Mouse (Mus musculus) heart, embryonic 15.5 days (tissue): ENCODE results near the gene Vash1. TPM values are rescaled to one million over a fixed set of nuclear protein-coding genes. Genes with fewer than 3 reads are reported as not detected.
A peak's percentile ranks its signal among the peaks of the same experiment; 100 is the strongest.

Experiments
- ATAC-seq: fragments of 200-750 bp; cut with Nextera tagmentation; replicated peaks from 2 replicates; pipeline ENCODE4 v1.8.0; 2017; ENCODE audit warnings: low read depth, moderate TSS enrichment; ENCODE audit not compliant: insufficient number of reproducible peaks, insufficient read depth, low FRiP score
- H3K27ac ChIP-seq: fragments of 300-500 bp; sonication (generic); 2 replicates; pipeline ENCODE4 v1.5.1; 2015; ENCODE audit warnings: mild to moderate bottlenecking, inconsistent platforms
- H3K27me3 ChIP-seq: fragments of 300-500 bp; sonication (generic); 2 replicates; pipeline ENCODE4 v1.6.1; 2015; ENCODE audit warnings: inconsistent platforms
- H3K36me3 ChIP-seq: fragments of 300-500 bp; sonication (generic); 2 replicates; pipeline ENCODE4 v1.6.1; 2015; ENCODE audit warnings: mild to moderate bottlenecking, inconsistent platforms
- H3K4me1 ChIP-seq: fragments of 300-500 bp; sonication (generic); replicated peaks from 2 replicates; pipeline ENCODE4 v1.6.1; 2015; ENCODE audit warnings: inconsistent platforms
- H3K4me2 ChIP-seq: fragments of 300-500 bp; sonication (generic); 2 replicates; pipeline ENCODE4 v1.6.1; 2015; ENCODE audit warnings: inconsistent platforms, mild to moderate bottlenecking, moderate library complexity
- H3K4me3 ChIP-seq: fragments of 300-500 bp; sonication (generic); 2 replicates; pipeline ENCODE4 v1.5.1; 2015; ENCODE audit warnings: mild to moderate bottlenecking, inconsistent platforms
- H3K9ac ChIP-seq: fragments of 300-500 bp; sonication (generic); 2 replicates; pipeline ENCODE4 v1.6.1; 2015; ENCODE audit warnings: mild to moderate bottlenecking, inconsistent platforms
- H3K9me3 ChIP-seq: fragments of 300-500 bp; sonication (generic); replicated peaks from 2 replicates; pipeline ENCODE4 v1.6.1; 2016; ENCODE audit warnings: inconsistent platforms
- WGBS: fragments of 180-500 bp; shearing (Covaris S2); methylation state at CpG from one replicate; pipeline ENCODE4 v1.1.7; 2015; ENCODE audit warnings: mixed read lengths; 5-methylcytosine and 5-hydroxymethylcytosine counted together
- polyA plus RNA-seq: library from polyadenylated mRNA; unstranded; fragments of >200 nt; fragmentation: Nextera tagmentation; extraction: Ambion mirVana; gene quantifications from 2 replicates; pipeline ENCODE4 v1.2.1, GENCODE M21; 2015

Gene Vash1
- polyA plus RNA-seq, 1 experiment from 2014 or later: 11.9 TPM

DNA sequence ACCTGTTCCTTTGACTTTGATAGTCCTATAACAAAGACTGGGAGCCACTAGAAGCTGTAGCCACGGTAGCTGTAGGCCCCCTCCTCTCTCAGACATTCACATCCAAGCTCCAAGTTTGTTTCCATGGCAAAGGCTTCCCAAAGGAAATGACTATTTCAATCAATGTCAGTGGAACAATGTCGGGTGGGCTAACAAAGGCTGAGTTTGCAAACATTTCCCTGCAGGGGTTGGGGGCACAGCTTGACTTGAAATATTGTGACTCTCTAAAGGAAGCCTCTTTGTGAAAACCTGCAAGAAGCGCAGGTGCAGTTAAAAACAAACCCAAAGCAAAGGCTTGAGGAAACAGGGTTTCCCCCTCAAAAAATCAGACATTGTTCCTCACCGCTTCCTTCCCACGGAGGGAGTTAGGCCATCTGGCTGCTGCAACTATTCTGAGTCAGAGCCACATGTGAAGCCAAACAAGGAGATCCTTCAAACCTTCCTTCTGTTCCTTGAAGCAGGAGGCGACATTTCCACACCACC is 19.0 kb upstream of the Vash1 start:
- WGBS: 35% methylated on average over 6 of the region's 6 CpGs
- Histone ChIP-seq H3K27me3 (no peaks in the 10 kb centered on the region; the same call in 1 of the 2 replicates), H3K9me3 (no peaks in the 10 kb centered on the region), H3K9ac (no peak overlapping the region), H3K4me2 (no peak overlapping the region), H3K4me3 (no peak overlapping the region), H3K36me3 (no peaks in the 10 kb centered on the region), H3K4me1 (peaks cover 7% of the 10 kb centered on the region), H3K27ac (peak overlapping the region; percentile 68)
- ATAC-seq: 0 out of 2 replicates have a peak, but pooled peaks have one; percentile 22

DNA sequence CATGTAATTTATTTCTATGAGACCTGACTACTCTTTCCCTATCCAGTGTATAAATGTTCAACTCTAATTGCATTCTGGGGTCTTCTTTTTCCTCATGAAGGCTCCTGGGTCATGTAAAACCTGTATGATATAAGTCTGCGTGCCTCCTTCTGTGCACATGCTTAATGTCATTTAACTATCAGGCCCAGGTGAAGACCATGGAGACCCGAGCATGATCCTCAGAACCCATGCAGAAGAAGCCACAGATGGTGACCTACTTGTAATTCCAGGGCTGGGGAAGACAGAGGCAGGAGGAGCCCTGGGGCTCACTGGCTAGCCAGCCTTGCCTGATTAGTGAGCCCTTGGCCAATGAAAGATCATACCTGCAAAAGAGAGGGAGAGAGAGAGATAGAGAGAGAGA is 18.0 kb upstream of the Vash1 start:
- no peaks in the 10 kb centered on the region for H3K36me3 ChIP-seq

DNA sequence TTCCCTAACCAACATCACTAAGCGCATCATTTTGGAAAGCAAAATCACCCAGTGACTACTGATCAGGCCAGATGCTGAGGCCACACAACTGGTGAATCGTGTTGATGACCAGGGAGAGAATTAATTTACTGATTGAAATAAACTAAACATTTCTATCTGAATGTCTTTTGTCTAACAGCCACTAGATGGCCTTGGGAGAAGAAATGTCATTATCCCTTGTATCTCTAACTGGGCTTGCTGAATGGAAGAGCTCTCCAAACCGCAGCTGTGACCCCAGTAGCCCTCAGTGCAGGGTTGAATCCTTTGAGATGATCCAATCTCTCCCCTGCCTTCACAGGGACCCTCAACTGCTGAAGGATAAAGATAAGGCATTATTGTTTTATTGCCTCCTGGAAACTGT is 12.8 kb upstream of the Vash1 start:
- H3K36me3 ChIP-seq: no peaks in the 10 kb centered on the region
- no peak for ATAC-seq

More for the DNA sequence above, 18.0 kb upstream of the Vash1 start:
- no peak overlapping the region for H3K9ac ChIP-seq
- no peak overlapping the region for H3K4me2 ChIP-seq
- no peaks in the 10 kb centered on the region for H3K9me3 ChIP-seq
- no peaks in the 10 kb centered on the region; the same call in 1 of the 2 replicates for H3K27me3 ChIP-seq
- H3K27ac ChIP-seq: no peak overlapping the region
- WGBS: 70% methylated on average over 2 of the region's 2 CpGs
- no peak for ATAC-seq
- H3K4me1 ChIP-seq: peaks cover 7% of the 10 kb centered on the region
- H3K4me3 ChIP-seq: no peak overlapping the region

DNA sequence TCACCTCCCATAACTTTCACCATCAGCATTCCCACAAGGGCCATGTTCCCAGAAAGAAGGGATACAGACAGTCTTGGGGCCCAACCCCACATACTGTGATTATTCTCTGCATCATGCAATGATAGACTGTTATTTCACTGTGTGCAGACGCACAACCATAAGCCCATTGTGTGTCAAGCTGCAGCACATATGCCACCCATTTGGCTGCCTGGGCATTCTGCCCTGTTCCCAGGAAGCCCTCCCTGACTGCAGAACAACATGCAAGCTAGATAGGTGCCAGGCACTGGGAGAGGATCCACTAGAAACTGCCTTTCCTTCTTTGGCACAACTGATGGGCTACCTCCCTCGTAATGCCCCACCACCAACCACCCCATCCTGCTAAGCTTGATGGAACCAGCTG is 10.1 kb upstream of the Vash1 start:
- Histone ChIP-seq H3K9ac (no peak overlapping the region), H3K27ac (no peak overlapping the region), H3K9me3 (no peaks in the 10 kb centered on the region), H3K4me3 (no peak overlapping the region), H3K4me2 (no peak overlapping the region), H3K27me3 (no peaks in the 10 kb centered on the region), H3K36me3 (no peaks in the 10 kb centered on the region), H3K4me1 (peaks cover 10% of the 10 kb centered on the region; the same call in 1 of the 2 replicates)
- WGBS: 82% methylated on average over 2 of the region's 2 CpGs
- no peak for ATAC-seq

More for the DNA sequence above, 12.8 kb upstream of the Vash1 start:
- no peaks in the 10 kb centered on the region for H3K4me1 ChIP-seq
- no peak overlapping the region for H3K9ac ChIP-seq
- WGBS: 48% methylated on average over 3 of the region's 3 CpGs
- no peaks in the 10 kb centered on the region for H3K27me3 ChIP-seq
- no peaks in the 10 kb centered on the region for H3K9me3 ChIP-seq
- no peak overlapping the region for H3K27ac ChIP-seq
- H3K4me2 ChIP-seq: no peak overlapping the region
- no peak overlapping the region for H3K4me3 ChIP-seq

DNA sequence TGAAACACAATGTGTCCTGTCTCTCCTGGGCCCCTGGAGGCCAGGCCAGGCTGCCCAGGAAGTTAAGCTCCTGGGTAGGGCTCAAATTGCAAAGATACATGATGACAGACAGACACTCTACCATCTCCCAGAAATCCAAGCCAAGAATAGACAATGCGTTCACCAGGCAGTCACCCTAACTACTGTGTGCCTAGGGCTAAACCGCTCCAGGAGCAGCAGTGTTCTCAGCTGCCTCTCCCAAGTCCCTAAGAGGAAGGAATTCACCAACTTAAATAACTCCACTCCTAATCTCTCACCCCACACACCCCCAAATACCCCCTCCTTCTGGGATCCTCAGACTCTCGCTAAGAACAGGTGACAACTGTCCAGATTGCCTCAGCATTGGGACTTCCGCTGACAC is 6.4 kb upstream of the Vash1 start:
- H3K4me2 ChIP-seq: no peak overlapping the region
- ATAC-seq: no peak
- H3K4me3 ChIP-seq: no peak overlapping the region
- H3K27ac ChIP-seq: no peak overlapping the region
- 62% methylated on average over 4 of the region's 4 CpGs for WGBS
- H3K27me3 ChIP-seq: no peaks in the 10 kb centered on the region
- no peaks in the 10 kb centered on the region for H3K36me3 ChIP-seq
- peaks cover 10% of the 10 kb centered on the region; the same call in 1 of the 2 replicates for H3K4me1 ChIP-seq
- H3K9ac ChIP-seq: no peak overlapping the region
- no peaks in the 10 kb centered on the region for H3K9me3 ChIP-seq

DNA sequence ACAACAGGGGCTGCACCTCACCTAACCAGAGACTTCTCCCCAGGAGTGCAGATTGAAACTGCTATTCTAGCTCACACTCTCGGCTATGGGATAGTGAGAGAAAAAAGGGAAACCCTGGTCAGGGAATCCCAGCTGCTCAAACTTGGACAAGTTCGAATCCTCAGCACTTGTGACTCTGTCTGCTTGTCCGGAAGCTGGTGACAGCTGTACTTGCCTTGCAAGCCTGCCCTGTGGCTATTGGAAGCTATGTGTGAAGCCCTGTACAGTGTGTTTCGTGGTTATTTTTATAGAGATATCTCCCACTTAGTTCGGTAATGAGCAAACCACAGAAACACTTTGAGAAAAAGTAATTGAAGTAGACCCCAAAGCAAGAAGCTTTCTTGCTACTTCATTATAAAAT is 6.0 kb upstream of the Vash1 start:
- 44% methylated on average over 5 of the region's 5 CpGs for WGBS
- Histone ChIP-seq H3K27ac (no peak overlapping the region), H3K36me3 (no peaks in the 10 kb centered on the region), H3K9ac (no peak overlapping the region), H3K9me3 (no peaks in the 10 kb centered on the region), H3K4me3 (no peak overlapping the region), H3K4me1 (peaks cover 10% of the 10 kb centered on the region; the same call in 1 of the 2 replicates), H3K27me3 (no peaks in the 10 kb centered on the region), H3K4me2 (no peak overlapping the region)
- no peak for ATAC-seq

DNA sequence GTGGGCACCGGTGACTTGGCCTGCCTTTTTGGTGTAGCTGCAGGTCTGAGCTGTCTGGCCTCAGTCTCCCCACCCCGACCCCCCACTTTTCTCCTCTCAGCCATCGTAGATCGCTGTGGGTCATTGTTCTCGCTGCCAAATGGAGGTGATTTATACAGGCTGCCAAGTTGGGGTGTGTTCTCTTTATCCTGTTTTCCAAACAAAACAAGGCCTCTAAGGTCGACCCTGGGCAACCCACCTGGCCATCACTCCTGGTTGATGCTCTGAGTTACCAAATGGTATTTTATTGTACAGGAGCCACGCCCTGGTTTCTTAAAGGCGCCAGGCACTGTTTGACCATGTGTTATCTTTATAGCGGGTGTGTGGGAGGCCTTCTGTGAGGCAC is 1.0 kb downstream of the Vash1 start:
- 2% methylated on average over 9 of the region's 9 CpGs for WGBS
- Histone ChIP-seq H3K36me3 (no peaks in the 10 kb centered on the region), H3K9me3 (no peaks in the 10 kb centered on the region), H3K4me2 (peak overlapping the region; percentile 100), H3K4me1 (peaks cover 34% of the 10 kb centered on the region), H3K27ac (peak overlapping the region; percentile 84), H3K9ac (peak overlapping the region; percentile 87), H3K27me3 (no peaks in the 10 kb centered on the region), H3K4me3 (peak overlapping the region; percentile 93)
- ATAC-seq: no peak

DNA sequence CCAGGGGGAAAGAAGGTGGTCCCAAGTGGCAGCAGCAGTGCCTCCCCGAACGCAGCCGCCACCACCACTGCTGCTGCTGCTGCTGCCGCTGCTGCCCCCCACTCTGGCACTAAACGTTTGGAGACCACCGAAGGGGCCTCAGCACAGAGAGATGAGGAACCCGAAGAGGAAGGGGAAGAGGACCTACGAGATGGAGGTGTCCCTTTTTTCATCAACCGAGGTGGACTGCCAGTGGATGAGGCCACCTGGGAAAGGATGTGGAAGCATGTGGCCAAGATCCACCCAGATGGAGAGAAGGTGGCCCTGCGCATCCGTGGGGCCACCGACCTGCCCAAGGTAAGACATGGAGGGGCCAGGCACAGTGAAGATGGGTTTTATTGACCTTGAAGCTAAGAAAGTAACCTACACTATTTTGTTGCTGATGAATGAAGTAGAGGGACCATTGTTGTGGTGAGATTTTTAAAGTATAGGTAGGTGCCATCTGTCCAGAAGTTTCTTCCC is 1.5 kb downstream of the Vash1 start:
- Histone ChIP-seq H3K4me2 (peak overlapping the region; percentile 100), H3K4me1 (peaks cover 35% of the 10 kb centered on the region), H3K27me3 (no peaks in the 10 kb centered on the region), H3K9ac (peak overlapping the region; percentile 87), H3K9me3 (no peaks in the 10 kb centered on the region), H3K36me3 (no peaks in the 10 kb centered on the region), H3K4me3 (peak overlapping the region; percentile 93), H3K27ac (peak overlapping the region; percentile 84)
- WGBS: 30% methylated on average over 12 of the region's 12 CpGs
- no peak for ATAC-seq

DNA sequence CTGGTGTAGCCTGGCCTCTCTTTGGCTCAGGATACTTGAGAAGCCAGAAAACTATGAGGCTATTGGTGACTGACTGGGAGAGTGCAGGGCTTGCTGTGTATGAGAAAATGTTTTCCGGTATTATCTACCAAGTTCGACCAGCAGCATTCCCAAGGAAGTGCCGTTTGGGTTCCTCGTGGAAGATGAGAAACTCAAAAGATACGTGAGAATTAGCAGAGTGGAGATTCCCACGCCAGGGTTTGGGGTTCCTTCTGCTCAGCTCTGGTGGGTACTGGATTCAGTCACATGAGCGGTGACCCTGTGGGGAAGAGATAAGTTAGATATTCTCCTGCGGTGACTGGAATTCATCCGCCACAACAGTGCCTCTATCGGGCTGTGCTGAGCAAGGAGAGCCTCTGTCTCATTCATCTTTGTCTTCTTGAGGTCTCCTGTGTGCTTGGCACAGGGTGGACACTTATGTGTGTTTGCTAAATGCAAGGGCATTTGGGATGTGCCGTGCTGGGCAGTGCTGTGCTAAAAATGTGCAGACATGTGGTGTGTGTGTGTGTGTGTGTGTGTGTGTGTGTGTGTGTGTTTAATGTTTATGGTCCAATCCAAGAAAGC is 2.2 kb downstream of the Vash1 start:
- Histone ChIP-seq H3K27ac (peak overlapping the region; percentile 84), H3K9ac (peak overlapping the region; percentile 87), H3K9me3 (no peaks in the 10 kb centered on the region), H3K4me1 (peaks cover 40% of the 10 kb centered on the region), H3K36me3 (no peaks in the 10 kb centered on the region), H3K4me3 (peak overlapping the region; percentile 93), H3K4me2 (peak overlapping the region; percentile 100), H3K27me3 (no peaks in the 10 kb centered on the region)
- WGBS: 14% methylated on average over 11 of the region's 11 CpGs
- ATAC-seq: no peak

DNA sequence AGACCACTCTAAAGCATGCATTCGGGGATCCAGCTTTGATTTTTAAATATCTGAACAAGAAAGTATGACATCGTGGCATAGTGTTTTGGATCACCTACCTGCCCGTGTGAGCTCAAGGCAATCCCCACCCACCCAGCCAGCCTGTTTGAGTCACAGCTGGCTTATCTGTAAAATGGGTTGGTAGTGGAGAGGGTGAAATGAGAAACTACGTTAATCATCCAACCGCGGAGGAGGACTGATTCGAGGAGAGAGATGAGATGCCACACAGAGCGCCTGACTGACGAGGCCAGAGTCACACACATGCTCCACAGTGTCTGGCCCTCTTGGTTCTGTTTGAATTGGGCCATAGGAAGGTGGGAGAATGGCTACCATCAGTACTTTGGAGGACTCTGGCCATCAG is 3.1 kb downstream of the Vash1 start:
- Histone ChIP-seq H3K27ac (no peak overlapping the region), H3K9me3 (no peaks in the 10 kb centered on the region), H3K36me3 (no peaks in the 10 kb centered on the region), H3K4me1 (peaks cover 45% of the 10 kb centered on the region), H3K4me2 (peak overlapping the region; percentile 42), H3K27me3 (no peaks in the 10 kb centered on the region), H3K9ac (no peak overlapping the region), H3K4me3 (peak overlapping the region; percentile 29)
- 74% methylated on average over 9 of the region's 9 CpGs for WGBS
- no peak for ATAC-seq

DNA sequence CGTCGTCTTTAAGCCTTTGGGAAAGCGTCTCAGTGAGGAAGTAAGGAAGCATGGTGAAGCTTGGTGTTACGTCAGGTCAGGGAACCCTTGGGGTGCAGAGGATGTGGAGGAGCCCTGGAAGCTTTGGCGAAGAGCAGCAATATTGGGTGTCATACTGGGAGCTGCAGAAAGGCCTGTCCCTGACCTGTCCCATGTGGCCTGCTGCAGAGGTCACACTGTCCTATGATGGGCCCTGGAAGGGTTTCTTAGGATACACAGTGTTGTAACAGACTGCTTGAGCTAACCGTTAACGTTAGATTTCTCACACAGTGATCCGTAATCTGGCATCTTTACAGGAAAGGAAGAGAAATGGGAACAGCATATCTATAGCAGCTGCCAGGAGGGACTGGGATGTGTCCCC is 3.7 kb downstream of the Vash1 start:
- Histone ChIP-seq H3K9me3 (no peaks in the 10 kb centered on the region), H3K27ac (no peak overlapping the region), H3K36me3 (no peaks in the 10 kb centered on the region), H3K4me2 (peak overlapping the region; percentile 42), H3K4me1 (peaks cover 51% of the 10 kb centered on the region), H3K27me3 (no peaks in the 10 kb centered on the region), H3K4me3 (no peak overlapping the region; the same call in 1 of the 2 replicates), H3K9ac (no peak overlapping the region)
- ATAC-seq: no peak
- WGBS: 65% methylated on average over 8 of the region's 8 CpGs

DNA sequence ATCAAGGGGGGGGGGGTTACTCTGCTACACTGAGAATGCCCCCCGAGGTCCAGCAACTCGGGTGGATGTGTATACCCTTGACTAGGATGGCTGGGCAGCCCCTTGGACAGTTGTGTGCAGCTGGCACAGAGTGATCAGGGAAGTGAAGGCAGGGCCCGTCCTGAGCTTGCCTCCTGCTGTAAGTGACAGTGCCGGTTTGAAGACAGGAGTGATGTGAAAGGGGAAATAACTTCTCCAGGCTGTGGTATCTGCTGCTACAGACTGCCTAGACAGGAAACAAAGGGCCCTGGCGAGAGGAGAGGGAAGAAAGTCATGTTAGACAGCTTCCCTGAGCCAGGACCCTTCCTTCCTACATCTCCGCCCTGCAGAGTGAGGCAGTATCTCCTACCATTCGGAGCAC is 5.2 kb downstream of the Vash1 start:
- Histone ChIP-seq H3K4me3 (no peak overlapping the region), H3K4me2 (peak overlapping the region; percentile 7; the same call in 1 of the 2 replicates), H3K36me3 (no peaks in the 10 kb centered on the region), H3K9ac (no peak overlapping the region), H3K4me1 (peaks cover 55% of the 10 kb centered on the region), H3K9me3 (no peaks in the 10 kb centered on the region), H3K27me3 (no peaks in the 10 kb centered on the region), H3K27ac (peak overlapping the region; percentile 24; the same call in 1 of the 2 replicates)
- ATAC-seq: no peak
- WGBS: 55% methylated on average over 7 of the region's 7 CpGs
